Comparison of ENCODE assay signal across 15 mouse cellular contexts in genomic region chr8:118235626-118236025, GRCm38 (mm10). TPM values are rescaled to one million over a fixed set of nuclear protein-coding genes. Genes with fewer than 3 reads are reported as not detected.
DNase-seq lines count a peak whose midpoint lies in the region.
"Had no signal": no experiment of that assay in that cellular context is flagged by ENCODE, and none has a peak within 500 bp of the region (broad histone marks: within the 10 kb centered on the region; RNA-seq: fewer than 3 reads in every experiment).

No protein-coding gene starts in this region.

- intact Hi-C loops in heart, postnatal 25 days (cut with DNase I): loop anchor here (5.0 kb wide), 2 partner anchors 143 to 303 kb away; no protein-coding TSS in a partner anchor

- DNase-seq in heart, adult 11 months: peak; percentile 55
- DNase-seq in heart, postnatal 25 days (ENCODE audit: low spot score): no peak
- DNase-seq: adrenal gland, adult 2 months; adrenal gland, adult 8-10 months; adrenal gland, postnatal 10 days; adrenal gland, postnatal 14 days; adrenal gland, postnatal 25 days; adrenal gland, postnatal 36 days; B cell, adult 2 months; cerebellum, adult 11 months; cerebellum, adult 11-12 months; cerebellum, adult 18-20 months; cerebellum, adult 2 months had no signal

RNA-seq across cellular contexts. Expression of gene Cdh13, which starts 47.9 kb away (rescaled TPM):
- 100 to 1,000 TPM; 147 to 186 TPM for total RNA-seq in heart, postnatal 25 days (2021)
- total RNA-seq: CH12.LX, MEL had no signal
